Mouse (Mus musculus) ES-E14 (cell line): Measurements from ENCODE around the gene Gm45717. TPM values are rescaled to one million over a fixed set of nuclear protein-coding genes. Genes with fewer than 3 reads are reported as not detected.
A peak's percentile ranks its signal among the peaks of the same experiment; 100 is the strongest.

ENCODE experiments used
- DNase-seq: peaks from one replicate; pipeline ENCODE4 v3.0.0-alpha.2; 2013; ENCODE audit warnings: low read depth, low spot score
- H3K27ac ChIP-seq: 2 replicates; pipeline ENCODE4 v1.5.1; 2012; ENCODE audit warnings: low read depth, mild to moderate bottlenecking, low read length, moderate library complexity, mixed read lengths; ENCODE audit not compliant: poor library complexity, insufficient read depth, severe bottlenecking
- H3K36me3 ChIP-seq: 2 replicates; pipeline ENCODE4 v1.6.1; 2012; ENCODE audit warnings: mild to moderate bottlenecking, low read length, moderate library complexity, mixed read lengths; ENCODE audit not compliant: control insufficient read depth, poor library complexity, insufficient read depth, severe bottlenecking
- H3K4me1 ChIP-seq, 2 experiments: fragments of 150-350 bp in 1 of 2; sonication (generic) in 1 of 2; 2 replicates each; pipeline ENCODE4 v1.6.1; 2012; ENCODE audit warnings: low read length in 2 of 2, mild to moderate bottlenecking in 1 of 2, mixed read lengths in 1 of 2; ENCODE audit not compliant: control insufficient read depth in 2 of 2, insufficient read depth in 2 of 2, poor library complexity in 1 of 2
- H3K4me3 ChIP-seq, 2 experiments: fragments of 150-350 bp in 1 of 2; sonication (generic) in 1 of 2; 2 replicates each; pipeline ENCODE4 v1.5.1; 2012; ENCODE audit warnings: low read length in 2 of 2, low read depth in 1 of 2, mild to moderate bottlenecking in 1 of 2, mixed read lengths in 1 of 2; ENCODE audit not compliant: insufficient read depth in 1 of 2, poor library complexity in 1 of 2, severe bottlenecking in 1 of 2
- H3K9ac ChIP-seq: 2 replicates; pipeline ENCODE4 v1.6.1; 2012; ENCODE audit warnings: low read depth, mild to moderate bottlenecking, low read length, mixed read lengths; ENCODE audit not compliant: poor library complexity, insufficient read depth, severe bottlenecking
- H3K9me3 ChIP-seq: fragments of 150-350 bp; sonication (generic); 2 replicates; pipeline ENCODE4 v1.6.1; 2012; ENCODE audit warnings: low read depth, mild to moderate bottlenecking, low read length; ENCODE audit not compliant: control insufficient read depth, insufficient read depth
- CHD2 ChIP-seq: IDR thresholded peaks from 2 replicates; pipeline ENCODE4 v1.6.1; 2014; ENCODE audit warnings: mild to moderate bottlenecking, low read depth, low read length, inconsistent platforms
- HCFC1 ChIP-seq: IDR thresholded peaks from 2 replicates; pipeline ENCODE4 v1.6.1; 2012; ENCODE audit warnings: low read length, inconsistent platforms, borderline replicate concordance; ENCODE audit not compliant: insufficient read depth
- MAFK ChIP-seq: IDR thresholded peaks from 2 replicates; pipeline ENCODE4 v1.6.1; 2014; ENCODE audit warnings: mild to moderate bottlenecking, low read depth, low read length, inconsistent platforms; ENCODE audit not compliant: insufficient read depth
- ZC3H11A ChIP-seq: IDR thresholded peaks from 2 replicates; pipeline ENCODE4 v1.6.1; 2012; ENCODE audit warnings: low read depth, mild to moderate bottlenecking, inconsistent platforms, low read length, borderline replicate concordance
- ZNF384 ChIP-seq: IDR thresholded peaks from 2 replicates; pipeline ENCODE4 v1.6.1; 2012; ENCODE audit warnings: low read depth, low read length, inconsistent platforms
- in situ Hi-C, 2 experiments: fragments of 600-800 bp; cut with MboI; formaldehyde crosslinking; loops; one replicate each; pipeline ENCODE4 v1.15.1; 2025; ENCODE audit warnings: low sequenced_read_pairs in 2 of 2, inconsistent platforms in 1 of 2; ENCODE audit not compliant: unreplicated experiment in 2 of 2
- total RNA-seq: library from RNA; depleted of rRNA; stranded (reverse); fragments of 300-350 nt; gene quantifications from 2 replicates; pipeline ENCODE4 v1.2.3, GENCODE M21; 2012

Gm45717 gene
- total RNA-seq, 1 experiment, result not detected

DNA sequence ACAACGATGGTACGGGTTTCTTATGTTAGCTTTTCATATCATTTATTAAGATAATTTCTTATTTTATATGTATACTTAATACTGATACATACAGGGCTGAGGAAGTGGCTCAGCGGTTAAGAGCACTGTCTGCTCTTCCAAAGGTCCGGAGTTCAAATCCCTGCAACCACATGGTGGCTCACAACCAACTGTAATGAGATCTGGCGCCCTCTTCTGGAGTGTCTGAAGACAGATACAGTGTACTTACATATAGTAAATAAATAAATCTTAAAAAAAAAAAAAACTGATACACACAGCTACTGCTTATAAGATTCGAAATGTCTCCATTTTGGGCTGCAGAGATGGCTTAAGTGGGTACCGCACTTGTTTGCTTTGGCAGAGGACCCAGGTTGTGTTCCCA, 48.0 kb downstream of the Gm45717 start:
- TF ChIP-seq MAFK (no peak), ZNF384 (0 out of 2 replicates have a peak, but pooled peaks have one; percentile 43)
- Histone ChIP-seq H3K9me3 (no peaks in the 10 kb centered on the region), H3K4me3 (no peak overlapping the region), H3K4me1 (peaks cover 2 to 14% of the 10 kb centered on the region in 2 experiments; a peak in 3 of 4 replicates), H3K27ac (no peak overlapping the region), H3K9ac (no peak overlapping the region), H3K36me3 (no peaks in the 10 kb centered on the region)
- in situ Hi-C loops, result no loop called here
- DNase-seq, result no peak

GRCm38 (mm10) chr7:140907131-140907530, 48.6 kb downstream of the Gm45717 start:
- Histone ChIP-seq H3K4me1 (peaks cover 2 to 16% of the 10 kb centered on the region in 2 experiments; a peak in 3 of 4 replicates), H3K4me3 (no peak overlapping the region), H3K36me3 (no peaks in the 10 kb centered on the region), H3K9me3 (no peaks in the 10 kb centered on the region), H3K9ac (no peak overlapping the region), H3K27ac (no peak overlapping the region)
- no peak for DNase-seq
- no peak for TF ChIP-seq CHD2
- no peak for TF ChIP-seq ZC3H11A
- TF ChIP-seq HCFC1, result no peak
- TF ChIP-seq MAFK, result no peak
- TF ChIP-seq ZNF384, result no peak
- in situ Hi-C loops, result no loop called here

DNA sequence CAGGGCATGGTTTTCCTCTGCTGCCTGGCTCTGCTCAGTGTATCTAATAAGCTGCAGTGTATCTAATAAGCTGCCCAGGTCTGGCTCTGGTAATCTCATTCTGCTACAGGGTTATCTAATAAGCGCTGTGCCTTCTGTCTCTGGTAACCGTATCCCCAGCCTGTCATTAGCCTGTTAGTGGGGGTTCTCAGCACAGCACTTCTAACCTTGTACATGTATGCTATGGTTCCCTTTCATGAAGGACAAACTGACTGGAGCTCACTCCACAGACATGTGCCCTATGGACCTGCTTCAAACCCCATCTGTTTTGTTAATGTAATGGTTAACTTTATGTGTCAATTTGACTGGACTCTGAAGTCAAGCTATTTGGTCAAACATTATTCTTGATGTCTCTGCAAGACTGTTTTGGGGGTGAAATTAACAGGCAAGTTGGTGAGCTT, 50.1 kb downstream of the Gm45717 start:
- Histone ChIP-seq H3K4me3 (no peak overlapping the region), H3K4me1 (peaks cover 5 to 12% of the 10 kb centered on the region in 2 experiments; a peak in 3 of 4 replicates), H3K9me3 (no peaks in the 10 kb centered on the region), H3K9ac (no peak overlapping the region), H3K27ac (no peak overlapping the region), H3K36me3 (no peaks in the 10 kb centered on the region)
- TF ChIP-seq CHD2, result no peak
- in situ Hi-C loops, result no loop called here
- no peak for DNase-seq

- peak; percentile 74 for TF ChIP-seq ZC3H11A
- TF ChIP-seq ZNF384, result no peak
- Histone ChIP-seq H3K9ac (no peak overlapping the region), H3K36me3 (peaks cover 8% of the 10 kb centered on the region), H3K9me3 (no peaks in the 10 kb centered on the region), H3K4me3 (no peak overlapping the region), H3K4me1 (peaks cover 3 to 9% of the 10 kb centered on the region in 2 experiments; a peak in 1 of 4 replicates), H3K27ac (no peak overlapping the region)
- in situ Hi-C loops, result loop anchor here in 1 of 2 experiments (5.0 kb wide), 1 partner anchor 61 kb away; no protein-coding TSS in a partner anchor
- peak; percentile 83 for DNase-seq
These were observed 52.5 kb downstream of the Gm45717 start for GRCm38 (mm10) chr7:140903212-140903611.

DNA sequence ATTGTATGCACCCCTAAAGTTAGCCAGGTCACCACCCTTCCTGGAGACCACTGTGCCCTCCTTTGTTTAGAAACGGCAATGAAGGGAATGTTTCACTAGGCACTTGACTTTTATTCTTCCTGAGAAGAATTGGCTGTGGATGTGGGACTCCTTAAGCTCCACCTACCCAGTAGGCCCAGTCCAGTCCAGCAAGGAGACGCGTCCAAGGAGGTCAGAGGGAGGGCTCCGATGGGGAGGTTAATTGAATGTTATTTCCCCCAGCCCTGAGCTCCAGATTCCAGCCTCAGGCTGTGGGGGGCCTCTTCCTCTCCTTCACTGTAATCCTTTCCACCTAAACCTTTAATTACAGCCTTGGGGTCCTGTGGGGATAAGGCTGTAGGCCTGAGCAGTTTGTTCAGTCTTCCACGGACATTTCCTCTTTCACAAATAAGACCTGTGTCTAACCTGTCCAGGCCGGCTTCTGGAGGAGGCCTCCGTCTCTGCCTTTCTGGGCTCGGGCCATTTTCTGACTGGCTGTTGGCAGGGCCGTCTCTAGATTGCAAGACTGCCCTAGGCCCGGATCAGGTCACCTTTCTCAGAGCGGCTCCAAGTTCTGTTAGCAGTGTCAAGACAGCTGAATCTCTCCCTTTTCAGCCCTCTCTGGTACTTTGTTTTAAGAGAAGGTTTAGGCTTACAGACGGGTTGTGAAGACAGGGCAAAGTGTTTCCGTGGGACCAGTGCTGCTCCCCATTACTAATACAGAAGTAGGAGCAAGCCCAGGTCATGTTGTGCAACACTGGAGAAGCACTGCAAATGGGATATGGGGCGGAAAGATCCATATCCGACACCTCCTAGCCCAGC, 53.5 kb downstream of the Gm45717 start:
- no peak overlapping the region for H3K27ac ChIP-seq
- DNase-seq, result no peak
- H3K9ac ChIP-seq, result peak overlapping the region; percentile 3; the same call in 1 of the 2 replicates
- no peak overlapping the region for H3K4me3 ChIP-seq
- H3K36me3 ChIP-seq, result peaks cover 17% of the 10 kb centered on the region
- H3K4me1 ChIP-seq, result peaks cover 3 to 9% of the 10 kb centered on the region in 2 experiments; a peak in 1 of 4 replicates
- TF ChIP-seq CHD2 (no peak), MAFK (no peak), HCFC1 (no peak), ZNF384 (no peak), ZC3H11A (no peak)
- no peaks in the 10 kb centered on the region for H3K9me3 ChIP-seq
- in situ Hi-C loops, result loop anchor here in 1 of 2 experiments (5.0 kb wide), 1 partner anchor 60 kb away; no protein-coding TSS in a partner anchor
